Mouse (Mus musculus): ENCODE results near the gene Nipsnap3a. TPM values are rescaled to one million over a fixed set of nuclear protein-coding genes. Genes with fewer than 3 reads are reported as not detected.

Gene Nipsnap3a
- polyA plus RNA-seq, 1 experiment from 2014 or later, result not detected

DNA sequence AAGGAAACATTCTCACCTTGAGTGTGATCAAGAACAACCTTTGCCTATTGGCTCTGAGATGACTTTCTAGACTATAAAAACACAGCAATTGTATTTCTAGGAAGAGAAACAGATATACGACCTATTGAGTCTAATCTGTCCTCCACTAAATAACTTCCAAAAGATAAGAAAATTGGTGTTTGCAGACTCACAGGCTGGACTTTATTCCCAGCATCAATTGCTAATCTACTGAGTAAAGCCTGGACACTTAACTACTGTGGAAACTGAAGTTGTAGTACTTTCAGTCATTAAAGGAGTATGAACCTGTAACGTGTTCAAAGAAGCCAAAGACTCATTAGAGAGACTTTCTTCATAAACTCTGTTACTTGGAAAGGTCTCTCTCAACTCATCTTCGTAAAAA, 38.7 kb downstream of the Nipsnap3a start:
- no peak overlapping the region for H3K27ac ChIP-seq (ENCODE audit: low read depth, low read length)
- no peaks in the 10 kb centered on the region for H3K27me3 ChIP-seq (replicated peaks; ENCODE audit: control insufficient read depth, insufficient read depth, low read length)
- no peak overlapping the region for H3K9ac ChIP-seq (ENCODE audit: low read depth, low read length)
- no peak overlapping the region for H3K4me3 ChIP-seq (ENCODE audit: low read depth, low read length)
- ATAC-seq (replicated peaks; ENCODE audit: low FRiP score) (no peak), DNase-seq (ENCODE audit: low spot score) (no peak)
- H3K4me1 ChIP-seq (replicated peaks; ENCODE audit: control insufficient read depth, insufficient read depth, low read length), result no peaks in the 10 kb centered on the region
- no peak overlapping the region for H3K4me2 ChIP-seq
- WGBS, result 72% methylated on average over 3 of the region's 3 CpGs
- peaks cover 3% of the 10 kb centered on the region; the same call in 1 of the 2 replicates for H3K36me3 ChIP-seq (ENCODE audit: control insufficient read depth, insufficient read depth, low read length)
- no peaks in the 10 kb centered on the region for H3K9me3 ChIP-seq (ENCODE audit: control insufficient read depth, low read length)

DNA sequence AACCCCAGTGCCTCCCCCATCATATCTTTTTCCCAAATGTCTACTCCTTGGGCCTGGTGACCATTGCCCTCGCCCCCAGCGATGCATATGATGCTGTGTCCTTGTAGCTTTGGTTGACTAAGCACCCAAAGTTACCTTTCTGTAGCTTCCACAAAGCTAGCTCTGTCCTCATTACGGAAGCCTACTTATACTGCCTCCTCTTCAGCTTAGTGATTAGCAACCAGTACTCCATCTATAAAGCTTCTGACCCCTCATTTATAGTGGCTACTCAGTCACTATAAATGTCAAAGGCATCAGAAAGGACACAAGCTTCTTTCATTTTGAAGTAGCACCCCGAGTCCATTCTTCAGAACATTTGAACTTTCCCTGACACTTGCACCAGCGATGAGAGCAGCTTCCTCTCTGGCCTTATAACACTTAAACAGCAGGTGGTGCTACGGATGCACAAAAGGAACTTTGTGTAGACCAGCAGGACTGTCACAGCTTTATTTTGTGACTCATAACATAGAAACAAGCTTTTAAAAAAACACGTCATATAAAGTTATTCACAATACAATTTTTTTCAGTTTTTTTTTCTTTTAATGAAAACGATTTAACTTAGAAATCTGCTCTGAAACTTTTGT, 41.4 kb downstream of the Nipsnap3a start:
- H3K4me3 ChIP-seq (ENCODE audit: low read depth, low read length), result no peak overlapping the region
- H3K9me3 ChIP-seq (ENCODE audit: control insufficient read depth, low read length), result no peaks in the 10 kb centered on the region
- no peaks in the 10 kb centered on the region for H3K4me1 ChIP-seq (replicated peaks; ENCODE audit: control insufficient read depth, insufficient read depth, low read length)
- no peaks in the 10 kb centered on the region for H3K27me3 ChIP-seq (replicated peaks; ENCODE audit: control insufficient read depth, insufficient read depth, low read length)
- ATAC-seq (replicated peaks; ENCODE audit: low FRiP score), result no peak
- H3K36me3 ChIP-seq (ENCODE audit: control insufficient read depth, insufficient read depth, low read length), result no peaks in the 10 kb centered on the region
- no peak overlapping the region for H3K4me2 ChIP-seq
- H3K27ac ChIP-seq (ENCODE audit: low read depth, low read length), result no peak overlapping the region
- no peak overlapping the region for H3K9ac ChIP-seq (ENCODE audit: low read depth, low read length)
- 67% methylated on average over 8 of the region's 8 CpGs for whole genome bisulfite sequencing
- DNase-seq (ENCODE audit: low spot score), result no peak

GRCm38 (mm10) chr4:53043819-53044218, 54.7 kb downstream of the Nipsnap3a start:
- ATAC-seq (replicated peaks; ENCODE audit: low FRiP score), result no peak
- H3K27ac ChIP-seq (ENCODE audit: low read depth, low read length), result no peak overlapping the region
- H3K4me3 ChIP-seq (ENCODE audit: low read depth, low read length), result no peak overlapping the region
- H3K9me3 ChIP-seq (ENCODE audit: control insufficient read depth, low read length), result no peaks in the 10 kb centered on the region
- WGBS, result 81% methylated on average over 8 of the region's 8 CpGs
- no peak overlapping the region for H3K9ac ChIP-seq (ENCODE audit: low read depth, low read length)
- H3K27me3 ChIP-seq (replicated peaks; ENCODE audit: control insufficient read depth, insufficient read depth, low read length), result no peaks in the 10 kb centered on the region
- H3K4me2 ChIP-seq, result no peak overlapping the region
- DNase-seq (ENCODE audit: low spot score), result no peak
- H3K4me1 ChIP-seq (replicated peaks; ENCODE audit: control insufficient read depth, insufficient read depth, low read length), result no peaks in the 10 kb centered on the region
- H3K36me3 ChIP-seq (ENCODE audit: control insufficient read depth, insufficient read depth, low read length), result peaks cover 3% of the 10 kb centered on the region; the same call in 1 of the 2 replicates

- Histone ChIP-seq H3K4me2 (no peak overlapping the region), H3K9ac (ENCODE audit: low read depth, low read length) (no peak overlapping the region), H3K36me3 (ENCODE audit: control insufficient read depth, insufficient read depth, low read length) (peaks cover 3% of the 10 kb centered on the region; the same call in 1 of the 2 replicates), H3K27me3 (replicated peaks; ENCODE audit: control insufficient read depth, insufficient read depth, low read length) (no peaks in the 10 kb centered on the region), H3K4me3 (ENCODE audit: low read depth, low read length) (no peak overlapping the region), H3K27ac (ENCODE audit: low read depth, low read length) (no peak overlapping the region), H3K4me1 (replicated peaks; ENCODE audit: control insufficient read depth, insufficient read depth, low read length) (no peaks in the 10 kb centered on the region), H3K9me3 (ENCODE audit: control insufficient read depth, low read length) (no peaks in the 10 kb centered on the region)
- no peak for DNase-seq (ENCODE audit: low spot score)
- WGBS, result 83% methylated on average over 7 of the region's 7 CpGs
- ATAC-seq (replicated peaks; ENCODE audit: low FRiP score), result no peak
These were observed 56.7 kb downstream of the Nipsnap3a start for GRCm38 (mm10) chr4:53045807-53046206.

DNA sequence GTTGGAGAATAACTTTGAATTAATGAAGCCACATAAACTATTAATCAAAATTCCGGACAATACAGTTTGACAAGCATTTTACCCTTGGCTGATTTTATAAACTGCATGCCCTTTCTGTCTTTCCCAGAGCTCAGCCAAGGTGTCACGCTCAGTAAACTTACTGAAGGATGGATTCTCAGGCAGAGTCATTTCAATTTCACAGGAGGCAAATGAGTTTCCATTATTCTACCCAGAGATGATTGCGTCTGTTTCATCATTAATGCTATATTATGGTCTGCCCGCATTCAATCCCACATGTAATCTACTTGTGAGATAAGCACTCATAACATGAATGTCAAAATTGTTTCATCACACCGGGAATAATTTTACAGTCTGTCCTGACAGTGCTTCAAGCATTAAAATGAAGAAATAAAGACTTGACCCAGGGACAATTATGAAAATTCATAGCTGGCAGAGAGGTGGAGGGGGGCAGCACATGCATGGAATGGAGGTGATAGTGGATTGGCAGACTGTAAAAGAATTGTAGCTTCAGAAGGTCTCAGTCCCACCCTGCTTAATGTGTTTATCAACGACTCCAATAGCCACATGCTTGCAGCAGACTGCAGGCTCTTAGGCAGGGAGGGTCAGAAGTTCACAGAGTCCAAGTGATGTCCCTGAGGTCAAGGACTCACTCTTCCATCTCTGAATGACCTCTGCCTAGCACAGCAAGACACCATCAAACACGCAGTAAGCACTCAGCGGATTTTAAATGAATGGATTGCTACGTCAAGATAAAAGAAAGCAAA, 57.4 kb downstream of the Nipsnap3a start:
- H3K27me3 ChIP-seq (replicated peaks; ENCODE audit: control insufficient read depth, insufficient read depth, low read length), result no peaks in the 10 kb centered on the region
- H3K36me3 ChIP-seq (ENCODE audit: control insufficient read depth, insufficient read depth, low read length), result peaks cover 3% of the 10 kb centered on the region; the same call in 1 of the 2 replicates
- H3K9me3 ChIP-seq (ENCODE audit: control insufficient read depth, low read length), result no peaks in the 10 kb centered on the region
- H3K4me3 ChIP-seq (ENCODE audit: low read depth, low read length), result no peak overlapping the region
- WGBS, result 63% methylated on average over 9 of the region's 9 CpGs
- H3K27ac ChIP-seq (ENCODE audit: low read depth, low read length), result no peak overlapping the region
- H3K4me1 ChIP-seq (replicated peaks; ENCODE audit: control insufficient read depth, insufficient read depth, low read length), result no peaks in the 10 kb centered on the region
- ATAC-seq (replicated peaks; ENCODE audit: low FRiP score) (no peak), DNase-seq (ENCODE audit: low spot score) (no peak)
- no peak overlapping the region for H3K4me2 ChIP-seq
- no peak overlapping the region for H3K9ac ChIP-seq (ENCODE audit: low read depth, low read length)

Other genes starting within 250 kb of the Nipsnap3a start
- gene Olfr275, start 174.7 kb upstream of the Nipsnap3a start, polyA plus RNA-seq (2014; fragmentation: Nextera tagmentation; extraction: Ambion mirVana), result not detected in 2 replicates
- not detected in 2 replicates for gene Olfr273, start 130.0 kb upstream of the Nipsnap3a start, polyA plus RNA-seq (2014; fragmentation: Nextera tagmentation; extraction: Ambion mirVana)
- not detected in 2 replicates for gene Olfr272, start 70.1 kb upstream of the Nipsnap3a start, polyA plus RNA-seq (2014; fragmentation: Nextera tagmentation; extraction: Ambion mirVana)
- gene Olfr270, start 24.7 kb upstream of the Nipsnap3a start, polyA plus RNA-seq (2014; fragmentation: Nextera tagmentation; extraction: Ambion mirVana), result not detected in 2 replicates
- gene Nipsnap3b, start 22.6 kb downstream of the Nipsnap3a start, polyA plus RNA-seq (2014; fragmentation: Nextera tagmentation; extraction: Ambion mirVana), result 67.4 and 75.1 TPM in 2 replicates
- 16.3 and 17.5 TPM in 2 replicates for gene Abca1, start 170.6 kb downstream of the Nipsnap3a start, polyA plus RNA-seq (2014; fragmentation: Nextera tagmentation; extraction: Ambion mirVana)